Mouse (Mus musculus) layer of hippocampus, postnatal 36 days (tissue): ENCODE results near the gene Prdx6b. TPM values are rescaled to one million over a fixed set of nuclear protein-coding genes. Genes with fewer than 3 reads are reported as not detected.

Source experiments
- DNase-seq, 2 experiments: peaks; one replicate each; pipeline ENCODE4 v3.0.0; 2022
- total RNA-seq, 2 experiments: library from RNA; stranded (reverse); gene quantifications; 2 replicates each; pipeline ENCODE4 v1.2.3; 2021

The Prdx6b gene
- total RNA-seq, 2 experiments from 2014 or later: not detected

- no peak for DNase-seq
These were observed 33.5 kb downstream of the Prdx6b start for GRCm38 (mm10) chr2:80325779-80326178.

DNA sequence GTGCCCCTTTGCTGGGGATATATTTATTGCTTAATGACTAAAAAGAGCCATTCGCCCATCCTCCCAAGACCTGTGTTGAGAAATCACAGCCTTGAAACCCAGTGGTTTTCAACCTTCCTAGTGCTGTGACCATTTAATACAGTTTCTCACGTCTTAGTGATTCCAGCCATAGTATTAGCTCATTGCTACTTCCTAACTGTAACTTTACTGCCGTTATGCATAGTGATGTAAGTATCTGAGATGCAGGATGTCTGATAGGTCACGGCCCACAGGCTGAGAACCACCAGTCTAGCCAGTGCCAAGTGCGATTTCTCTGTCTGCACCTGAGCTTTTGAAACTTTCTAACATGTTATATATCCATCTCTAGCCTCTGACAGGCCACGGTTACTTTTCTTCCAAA lies 35.0 kb downstream of the Prdx6b start:
- no peak for DNase-seq

DNA sequence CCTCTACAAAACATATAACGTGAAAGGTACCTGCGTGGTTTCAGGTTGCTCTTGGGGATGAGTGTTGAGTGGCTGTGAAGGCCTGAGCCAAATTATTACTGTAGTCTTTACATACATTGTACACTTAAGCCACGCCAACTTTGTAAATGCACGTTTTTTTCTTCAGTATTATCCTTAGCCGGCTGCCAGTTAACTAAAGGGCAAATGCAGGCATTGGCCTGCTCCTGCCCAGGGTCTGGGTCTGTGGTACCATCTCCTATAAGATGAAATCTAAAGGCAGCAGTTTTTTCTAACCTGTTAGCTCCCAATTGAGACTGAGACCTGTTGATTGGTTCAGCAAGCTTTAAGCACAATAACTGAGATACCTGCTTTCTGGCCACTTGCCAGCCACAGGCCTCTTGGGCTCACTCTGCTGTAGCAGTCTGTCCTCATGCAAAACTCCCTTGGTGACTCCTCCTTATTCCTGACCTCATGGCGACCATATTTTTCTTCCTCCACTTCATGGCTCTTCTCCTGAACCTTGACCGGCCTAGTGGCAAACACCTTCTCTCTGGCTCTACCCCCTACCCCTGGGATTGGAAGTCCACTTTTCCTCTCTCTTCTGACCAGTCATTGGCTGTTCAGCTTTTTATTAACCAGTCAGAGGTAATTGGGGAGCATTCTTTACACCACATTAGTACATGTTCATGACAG lies 36.8 kb downstream of the Prdx6b start:
- DNase-seq: no peak

GRCm38 (mm10) chr2:80340537-80340936 lies 48.3 kb downstream of the Prdx6b start:
- DNase-seq: no peak

Other genes with a start within 250 kb of the Prdx6b start
- gene Pde1a, start 163.0 kb upstream of the Prdx6b start, total RNA-seq: 100 to 1,000 TPM; 153 to 161 TPM
- 10 to 100 TPM; 55.5 to 57.9 TPM for gene Dnajc10, start 23.0 kb downstream of the Prdx6b start, total RNA-seq
- 10 to 100 TPM; 34.4 to 37.4 TPM for gene Frzb, start 155.2 kb downstream of the Prdx6b start, total RNA-seq